Mouse (Mus musculus): ENCODE results near the gene Olfml2a. TPM values are rescaled to one million over a fixed set of nuclear protein-coding genes. Genes with fewer than 3 reads are reported as not detected.

Olfml2a gene
- polyA plus RNA-seq, 1 experiment from 2014 or later, result 2.1 TPM

GRCm38 (mm10) chr2:38986580-38986979 lies 54.8 kb downstream of the Olfml2a start:
- Histone ChIP-seq H3K9me3 (replicated peaks; ENCODE audit: control insufficient read depth, low read length) (no peaks in the 10 kb centered on the region; the same call in 1 of the 2 replicates), H3K9ac (ENCODE audit: low read depth, low read length) (no peak overlapping the region), H3K4me3 (ENCODE audit: low read depth, low read length) (no peak overlapping the region), H3K27me3 (ENCODE audit: control insufficient read depth, insufficient read depth, low read length) (no peaks in the 10 kb centered on the region), H3K36me3 (ENCODE audit: control insufficient read depth, insufficient read depth, low read length) (no peaks in the 10 kb centered on the region), H3K27ac (ENCODE audit: low read depth, low read length) (no peak overlapping the region), H3K4me1 (ENCODE audit: control insufficient read depth, insufficient read depth, low read length) (no peaks in the 10 kb centered on the region), H3K4me2 (no peak overlapping the region)
- no peak for ATAC-seq (replicated peaks; ENCODE audit: insufficient number of reproducible peaks, low FRiP score, low TSS enrichment)
- WGBS (ENCODE audit: insufficient replicate concordance), result 69% methylated on average over 3 of the region's 3 CpGs

- 75% methylated on average over 1 of the region's 1 CpGs for WGBS (ENCODE audit: insufficient replicate concordance)
- Histone ChIP-seq H3K4me2 (no peak overlapping the region), H3K27ac (ENCODE audit: low read depth, low read length) (no peak overlapping the region), H3K4me1 (ENCODE audit: control insufficient read depth, insufficient read depth, low read length) (no peaks in the 10 kb centered on the region), H3K27me3 (ENCODE audit: control insufficient read depth, insufficient read depth, low read length) (no peaks in the 10 kb centered on the region), H3K4me3 (ENCODE audit: low read depth, low read length) (no peak overlapping the region), H3K9ac (ENCODE audit: low read depth, low read length) (no peak overlapping the region), H3K9me3 (replicated peaks; ENCODE audit: control insufficient read depth, low read length) (no peaks in the 10 kb centered on the region; the same call in 1 of the 2 replicates), H3K36me3 (ENCODE audit: control insufficient read depth, insufficient read depth, low read length) (no peaks in the 10 kb centered on the region)
- no peak for ATAC-seq (replicated peaks; ENCODE audit: insufficient number of reproducible peaks, low FRiP score, low TSS enrichment)
Observed at GRCm38 (mm10) chr2:38987371-38987770, 55.6 kb downstream of the Olfml2a start.

- no peak overlapping the region for H3K9ac ChIP-seq (ENCODE audit: low read depth, low read length)
- no peaks in the 10 kb centered on the region for H3K27me3 ChIP-seq (ENCODE audit: control insufficient read depth, insufficient read depth, low read length)
- H3K27ac ChIP-seq (ENCODE audit: low read depth, low read length), result no peak overlapping the region
- H3K36me3 ChIP-seq (ENCODE audit: control insufficient read depth, insufficient read depth, low read length), result no peaks in the 10 kb centered on the region
- 74% methylated on average over 6 of the region's 6 CpGs for WGBS (ENCODE audit: insufficient replicate concordance)
- no peaks in the 10 kb centered on the region; the same call in 1 of the 2 replicates for H3K9me3 ChIP-seq (replicated peaks; ENCODE audit: control insufficient read depth, low read length)
- H3K4me3 ChIP-seq (ENCODE audit: low read depth, low read length), result no peak overlapping the region
- H3K4me1 ChIP-seq (ENCODE audit: control insufficient read depth, insufficient read depth, low read length), result no peaks in the 10 kb centered on the region
- no peak for ATAC-seq (replicated peaks; ENCODE audit: insufficient number of reproducible peaks, low FRiP score, low TSS enrichment)
- H3K4me2 ChIP-seq, result no peak overlapping the region
Observed at GRCm38 (mm10) chr2:38987803-38988510, 56.2 kb downstream of the Olfml2a start.

GRCm38 (mm10) chr2:38988929-38989328 lies 57.2 kb downstream of the Olfml2a start:
- Histone ChIP-seq H3K4me1 (ENCODE audit: control insufficient read depth, insufficient read depth, low read length) (no peaks in the 10 kb centered on the region), H3K27ac (ENCODE audit: low read depth, low read length) (no peak overlapping the region), H3K4me3 (ENCODE audit: low read depth, low read length) (no peak overlapping the region), H3K9me3 (replicated peaks; ENCODE audit: control insufficient read depth, low read length) (no peaks in the 10 kb centered on the region), H3K27me3 (ENCODE audit: control insufficient read depth, insufficient read depth, low read length) (no peaks in the 10 kb centered on the region), H3K36me3 (ENCODE audit: control insufficient read depth, insufficient read depth, low read length) (no peaks in the 10 kb centered on the region), H3K4me2 (no peak overlapping the region), H3K9ac (ENCODE audit: low read depth, low read length) (no peak overlapping the region)
- WGBS (ENCODE audit: insufficient replicate concordance), result 84% methylated on average over 2 of the region's 2 CpGs
- ATAC-seq (replicated peaks; ENCODE audit: insufficient number of reproducible peaks, low FRiP score, low TSS enrichment), result no peak

GRCm38 (mm10) chr2:38992004-38992403 lies 60.2 kb downstream of the Olfml2a start:
- Histone ChIP-seq H3K9me3 (replicated peaks; ENCODE audit: control insufficient read depth, low read length) (no peaks in the 10 kb centered on the region), H3K4me1 (ENCODE audit: control insufficient read depth, insufficient read depth, low read length) (no peaks in the 10 kb centered on the region), H3K9ac (ENCODE audit: low read depth, low read length) (no peak overlapping the region), H3K36me3 (ENCODE audit: control insufficient read depth, insufficient read depth, low read length) (no peaks in the 10 kb centered on the region), H3K4me2 (no peak overlapping the region), H3K27ac (ENCODE audit: low read depth, low read length) (no peak overlapping the region), H3K4me3 (ENCODE audit: low read depth, low read length) (no peak overlapping the region), H3K27me3 (ENCODE audit: control insufficient read depth, insufficient read depth, low read length) (no peaks in the 10 kb centered on the region)
- 51% methylated on average over 4 of the region's 4 CpGs for WGBS (ENCODE audit: insufficient replicate concordance)
- no peak for ATAC-seq (replicated peaks; ENCODE audit: insufficient number of reproducible peaks, low FRiP score, low TSS enrichment)

GRCm38 (mm10) chr2:38992452-38992851 lies 60.7 kb downstream of the Olfml2a start:
- WGBS (ENCODE audit: insufficient replicate concordance), result 62% methylated on average over 4 of the region's 4 CpGs
- Histone ChIP-seq H3K36me3 (ENCODE audit: control insufficient read depth, insufficient read depth, low read length) (no peaks in the 10 kb centered on the region), H3K4me2 (no peak overlapping the region), H3K9ac (ENCODE audit: low read depth, low read length) (no peak overlapping the region), H3K27ac (ENCODE audit: low read depth, low read length) (no peak overlapping the region), H3K4me3 (ENCODE audit: low read depth, low read length) (no peak overlapping the region), H3K4me1 (ENCODE audit: control insufficient read depth, insufficient read depth, low read length) (peaks cover 3% of the 10 kb centered on the region; the same call in 1 of the 2 replicates), H3K9me3 (replicated peaks; ENCODE audit: control insufficient read depth, low read length) (no peaks in the 10 kb centered on the region), H3K27me3 (ENCODE audit: control insufficient read depth, insufficient read depth, low read length) (no peaks in the 10 kb centered on the region)
- ATAC-seq (replicated peaks; ENCODE audit: insufficient number of reproducible peaks, low FRiP score, low TSS enrichment), result no peak

GRCm38 (mm10) chr2:38997386-38998374 lies 65.9 kb downstream of the Olfml2a start, which contains the start of gene Wdr38:
TSS of gene Wdr38 (plus strand) at chr2:38997476.
- Histone ChIP-seq H3K4me1 (ENCODE audit: control insufficient read depth, insufficient read depth, low read length) (peaks cover 13% of the 10 kb centered on the region; the same call in 1 of the 2 replicates), H3K9me3 (replicated peaks; ENCODE audit: control insufficient read depth, low read length) (no peaks in the 10 kb centered on the region), H3K27ac (ENCODE audit: low read depth, low read length) (peak within 1 kb of the TSS; percentile 62; the same call in 1 of the 2 replicates), H3K27me3 (ENCODE audit: control insufficient read depth, insufficient read depth, low read length) (no peaks in the 10 kb centered on the region), H3K4me2 (peak within 1 kb of the TSS; percentile 71), H3K36me3 (ENCODE audit: control insufficient read depth, insufficient read depth, low read length) (peaks cover 15% of the 10 kb centered on the region), H3K4me3 (ENCODE audit: low read depth, low read length) (peak within 1 kb of the TSS; percentile 47), H3K9ac (ENCODE audit: low read depth, low read length) (peak within 1 kb of the TSS; percentile 69)
- WGBS (ENCODE audit: insufficient replicate concordance), result 12% methylated on average over 33 of the region's 33 CpGs
- peak; percentile 77 for ATAC-seq (replicated peaks; ENCODE audit: insufficient number of reproducible peaks, low FRiP score, low TSS enrichment)

GRCm38 (mm10) chr2:38999381-38999780 lies 67.6 kb downstream of the Olfml2a start:
- no peak overlapping the region for H3K4me3 ChIP-seq (ENCODE audit: low read depth, low read length)
- peaks cover 29% of the 10 kb centered on the region for H3K4me1 ChIP-seq (ENCODE audit: control insufficient read depth, insufficient read depth, low read length)
- H3K27me3 ChIP-seq (ENCODE audit: control insufficient read depth, insufficient read depth, low read length), result no peaks in the 10 kb centered on the region
- H3K9me3 ChIP-seq (replicated peaks; ENCODE audit: control insufficient read depth, low read length), result no peaks in the 10 kb centered on the region
- no peak overlapping the region for H3K4me2 ChIP-seq
- no peak for ATAC-seq (replicated peaks; ENCODE audit: insufficient number of reproducible peaks, low FRiP score, low TSS enrichment)
- peaks cover 24% of the 10 kb centered on the region for H3K36me3 ChIP-seq (ENCODE audit: control insufficient read depth, insufficient read depth, low read length)
- H3K9ac ChIP-seq (ENCODE audit: low read depth, low read length), result no peak overlapping the region
- WGBS (ENCODE audit: insufficient replicate concordance), result 51% methylated on average over 4 of the region's 4 CpGs
- H3K27ac ChIP-seq (ENCODE audit: low read depth, low read length), result 0 out of 2 replicates have a peak overlapping the region, but pooled peaks have one; percentile 15

Data from heart, embryonic 11.5 days (tissue).